Mouse (Mus musculus): ENCODE results near the gene Scgb2b26.
"Not testable (repeated sequence)": the region's sequence is repeated elsewhere in the genome, so short reads cannot be mapped to it uniquely, and the experiment has no call there.

The Scgb2b26 gene

DNA sequence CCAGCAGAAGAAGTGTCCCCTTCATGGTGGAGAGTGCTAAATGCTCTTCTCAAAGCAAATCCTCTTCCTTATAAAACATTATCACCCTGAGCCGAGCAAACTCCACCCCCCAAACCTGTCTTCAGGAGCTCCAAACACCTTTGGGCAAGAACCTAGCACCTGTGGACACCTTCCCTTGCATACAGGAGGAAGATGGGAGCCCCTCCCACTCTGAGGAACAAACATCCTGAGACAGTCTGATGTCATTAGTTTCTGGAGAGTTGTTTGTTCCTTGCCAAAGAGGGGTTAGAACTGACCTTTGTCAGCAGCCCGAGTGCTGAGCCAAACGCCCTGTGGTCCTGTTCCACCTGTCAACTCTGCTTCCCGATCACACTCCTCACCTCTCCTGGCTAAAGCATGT, at the start of gene Scgb2b26:
Scgb2b26 (minus strand) TSS at position 101 of the 400 bp plus-strand sequence.
- DNase-seq (ENCODE audit: low read depth, low spot score): no peak

DNA sequence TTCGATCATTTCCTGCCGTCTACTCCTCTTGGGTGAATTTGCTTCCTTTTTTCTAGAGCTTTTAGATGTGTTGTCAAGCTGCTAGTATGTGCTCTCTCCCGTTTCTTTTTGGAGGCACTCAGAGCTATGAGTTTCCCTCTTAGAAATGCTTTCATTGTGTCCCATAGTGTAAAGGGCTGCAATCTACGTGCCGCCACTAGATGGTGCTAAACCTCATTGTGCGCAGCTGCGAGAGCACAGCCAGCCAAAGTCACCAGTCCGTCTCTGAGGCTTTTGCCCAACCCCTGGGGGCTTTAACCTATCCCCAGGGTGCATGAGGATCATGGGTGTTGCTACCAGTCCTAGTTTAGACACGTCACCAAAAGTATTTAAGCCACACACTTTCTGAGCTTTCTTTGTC, 37.4 kb upstream of the Scgb2b26 start:
- not testable (repeated sequence) for DNase-seq (ENCODE audit: low read depth, low spot score)

DNA sequence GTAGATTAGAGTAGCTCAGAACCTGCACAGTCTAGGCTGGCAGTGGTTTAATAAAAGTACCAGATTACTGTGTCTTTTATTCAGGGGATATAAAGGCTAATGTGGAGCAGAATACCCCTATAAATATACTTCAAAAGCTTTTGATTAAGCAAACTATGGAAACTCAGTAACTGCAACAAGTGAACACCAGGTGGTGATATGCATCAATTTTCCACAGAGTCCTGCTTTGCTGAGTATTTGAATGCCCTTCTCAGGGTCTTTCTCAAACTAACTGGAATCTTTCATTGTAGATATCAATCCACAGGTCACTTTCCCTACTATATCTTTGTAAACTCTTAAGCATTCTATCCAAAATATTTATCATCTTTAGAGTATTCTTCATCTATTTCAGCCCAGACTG, 41.9 kb downstream of the Scgb2b26 start:
- no peak for DNase-seq (ENCODE audit: low read depth, low spot score)

DNA sequence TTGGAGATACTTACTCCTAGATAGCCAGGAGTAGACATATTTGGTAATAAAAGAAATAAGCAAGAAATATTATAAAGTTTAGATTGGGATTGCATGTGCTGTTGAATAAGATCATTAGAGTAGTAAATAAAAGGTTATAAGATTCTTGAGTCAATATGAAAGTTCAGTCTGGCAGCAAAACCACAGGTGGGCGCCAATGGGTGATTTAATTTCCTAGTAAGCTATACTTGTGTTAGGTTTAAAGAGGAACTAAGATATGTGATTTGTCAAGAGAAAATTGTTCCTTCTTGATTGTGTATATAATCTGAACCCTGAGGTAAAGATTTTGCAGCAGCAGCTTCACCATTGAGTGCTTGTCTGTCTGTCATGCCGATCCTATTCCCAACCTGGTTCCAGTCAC, 44.0 kb downstream of the Scgb2b26 start:
- no peak for DNase-seq (ENCODE audit: low read depth, low spot score)

DNA sequence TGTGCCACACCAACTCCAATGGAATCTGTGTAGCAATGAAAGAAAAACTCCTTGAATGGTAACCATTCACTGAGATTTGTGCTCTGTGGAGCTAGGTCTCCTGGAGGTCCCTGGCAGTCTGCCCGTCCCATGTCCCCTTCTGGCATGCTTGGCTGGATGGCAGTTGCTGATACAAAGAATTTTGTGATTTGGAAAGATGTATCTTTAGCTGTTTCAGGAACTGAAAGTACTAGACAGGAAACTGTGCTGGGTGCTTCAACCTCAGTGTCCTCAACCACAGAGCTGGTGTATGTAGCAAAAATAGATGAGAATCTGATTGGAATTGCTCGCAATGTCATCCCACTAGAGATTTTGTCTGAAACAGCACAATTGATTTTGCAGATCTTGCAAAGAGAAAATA, 44.8 kb downstream of the Scgb2b26 start:
- no peak for DNase-seq (ENCODE audit: low read depth, low spot score)
